Mouse (Mus musculus) ES-E14 (cell line): ENCODE measurements around the gene Ddit4l.

Experiments
- CHD2 ChIP-seq: IDR thresholded peaks from 2 replicates; pipeline ENCODE4 v1.6.1; 2014; ENCODE audit warnings: mild to moderate bottlenecking, low read depth, low read length, inconsistent platforms
- MAFK ChIP-seq: IDR thresholded peaks from 2 replicates; pipeline ENCODE4 v1.6.1; 2014; ENCODE audit warnings: mild to moderate bottlenecking, low read depth, low read length, inconsistent platforms; ENCODE audit not compliant: insufficient read depth
- ZC3H11A ChIP-seq: IDR thresholded peaks from 2 replicates; pipeline ENCODE4 v1.6.1; 2012; ENCODE audit warnings: low read depth, mild to moderate bottlenecking, inconsistent platforms, low read length, borderline replicate concordance

GRCm38 (mm10) chr3:137647427-137648100 is 26.2 kb downstream of the Ddit4l start:
- TF ChIP-seq CHD2, result no peak
- no peak for TF ChIP-seq MAFK
- TF ChIP-seq ZC3H11A, result no peak
